ENCODE assay signal across 11 mouse cellular contexts in genomic region chr6:93314625-93315024, GRCm38 (mm10).
DNase-seq lines count a peak whose midpoint lies in the region; ATAC-seq lines count a peak whose summit lies in the region.
"Had no signal": no experiment of that assay in that cellular context is flagged by ENCODE, and none has a peak within 500 bp of the region (broad histone marks: within the 10 kb centered on the region; RNA-seq: fewer than 3 reads in every experiment).

No protein-coding gene starts in this region.

- no peaks in the 10 kb centered on the region for H3K9me3 ChIP-seq in heart, embryonic 11.5 days (replicated peaks; ENCODE audit: control insufficient read depth, low read length)
- H3K9me3 ChIP-seq in heart, embryonic 15.5 days (replicated peaks), result no peaks in the 10 kb centered on the region
- no peaks in the 10 kb centered on the region for H3K9me3 ChIP-seq in kidney, embryonic 16.5 days (ENCODE audit: low read length)
- H3K9me3 ChIP-seq: hindbrain, embryonic 12.5 days; liver, embryonic 15.5 days had no signal

- peak; percentile 96 for DNase-seq in heart, adult 11 months
- DNase-seq in ovary, postnatal 14 days (ENCODE audit: low spot score), result no peak
- no peak for DNase-seq in urinary bladder, adult 18-20 months (ENCODE audit: low spot score in 2 of 2)
- DNase-seq: thymus, postnatal 14 days had no signal

- ATAC-seq in heart, embryonic 11.5 days (replicated peaks; ENCODE audit: insufficient number of reproducible peaks, low FRiP score, low TSS enrichment), result no peak
- ATAC-seq in heart, embryonic 15.5 days (replicated peaks; ENCODE audit: insufficient number of reproducible peaks, insufficient read depth, low FRiP score, low read depth), result peak; percentile 39; the same call in 1 of the 2 replicates
- ATAC-seq in kidney, embryonic 16.5 days (ENCODE audit: low FRiP score, low TSS enrichment), result peak; percentile 59; the same call in 1 of the 2 replicates

- no peak overlapping the region for H3K4me2 ChIP-seq in heart, embryonic 11.5 days
- H3K4me2 ChIP-seq in heart, embryonic 15.5 days, result no peak overlapping the region
- no peak overlapping the region for H3K4me2 ChIP-seq in kidney, embryonic 16.5 days (replicated peaks; ENCODE audit: low read depth, low read length)
- H3K4me2 ChIP-seq: hindbrain, embryonic 12.5 days; liver, embryonic 15.5 days had no signal

- 53% methylated on average over 5 of the region's 5 CpGs for WGBS in heart, embryonic 11.5 days (ENCODE audit: insufficient replicate concordance)
- 39% methylated on average over 5 of the region's 5 CpGs for WGBS in heart, embryonic 15.5 days
- WGBS in kidney, embryonic 16.5 days, result 36% methylated on average over 5 of the region's 5 CpGs

- H3K27ac ChIP-seq in heart, embryonic 11.5 days (ENCODE audit: low read depth, low read length), result no peak overlapping the region
- H3K27ac ChIP-seq in brown adipose tissue, adult 24 weeks (replicated peaks; ENCODE audit: low read depth, low read length), result peak overlapping the region; percentile 98
- no peak overlapping the region for H3K27ac ChIP-seq in heart, embryonic 15.5 days
- 0 out of 2 replicates have a peak overlapping the region, but pooled peaks have one; percentile 39 for H3K27ac ChIP-seq in kidney, embryonic 16.5 days (ENCODE audit: low read length)
- H3K27ac ChIP-seq: hindbrain, embryonic 12.5 days; liver, embryonic 15.5 days had no signal

- H3K9ac ChIP-seq in heart, embryonic 11.5 days (ENCODE audit: low read depth, low read length), result no peak overlapping the region
- no peak overlapping the region for H3K9ac ChIP-seq in heart, embryonic 15.5 days
- no peak overlapping the region for H3K9ac ChIP-seq in kidney, embryonic 16.5 days (replicated peaks; ENCODE audit: low read length)
- H3K9ac ChIP-seq: hindbrain, embryonic 12.5 days; liver, embryonic 15.5 days had no signal

- no peak overlapping the region for H3K4me3 ChIP-seq in heart, embryonic 11.5 days (ENCODE audit: low read depth, low read length)
- H3K4me3 ChIP-seq in brown adipose tissue, adult 24 weeks (ENCODE audit: insufficient read depth, low read depth, low read length), result peak overlapping the region; percentile 33; the same call in 1 of the 2 replicates
- H3K4me3 ChIP-seq in heart, embryonic 15.5 days, result no peak overlapping the region
- no peak overlapping the region for H3K4me3 ChIP-seq in kidney, embryonic 16.5 days (ENCODE audit: low read length)
- H3K4me3 ChIP-seq: hindbrain, embryonic 12.5 days; liver, embryonic 15.5 days; myocyte had no signal

- no peaks in the 10 kb centered on the region for H3K27me3 ChIP-seq in heart, embryonic 11.5 days (ENCODE audit: control insufficient read depth, insufficient read depth, low read length)
- no peaks in the 10 kb centered on the region for H3K27me3 ChIP-seq in heart, embryonic 15.5 days
- no peaks in the 10 kb centered on the region for H3K27me3 ChIP-seq in kidney, embryonic 16.5 days (ENCODE audit: insufficient read depth, low read length)
- H3K27me3 ChIP-seq: hindbrain, embryonic 12.5 days; liver, embryonic 15.5 days had no signal

- H3K36me3 ChIP-seq in heart, embryonic 11.5 days (ENCODE audit: control insufficient read depth, insufficient read depth, low read length), result no peaks in the 10 kb centered on the region
- no peaks in the 10 kb centered on the region for H3K36me3 ChIP-seq in heart, embryonic 15.5 days
- no peaks in the 10 kb centered on the region for H3K36me3 ChIP-seq in kidney, embryonic 16.5 days (ENCODE audit: insufficient read depth, low read length)
- H3K36me3 ChIP-seq: hindbrain, embryonic 12.5 days; liver, embryonic 15.5 days had no signal

- no peaks in the 10 kb centered on the region for H3K4me1 ChIP-seq in heart, embryonic 11.5 days (ENCODE audit: control insufficient read depth, insufficient read depth, low read length)
- H3K4me1 ChIP-seq in brown adipose tissue, adult 24 weeks (ENCODE audit: control insufficient read depth, insufficient read depth, insufficient read length, low read length), result 0 out of 2 replicates have a peak, but pooled peaks cover 2% of the 10 kb centered on the region
- H3K4me1 ChIP-seq in heart, embryonic 15.5 days (replicated peaks), result no peaks in the 10 kb centered on the region
- peaks cover 5% of the 10 kb centered on the region; the same call in 1 of the 2 replicates for H3K4me1 ChIP-seq in kidney, embryonic 16.5 days (ENCODE audit: insufficient read depth, low read length)
- H3K4me1 ChIP-seq: hindbrain, embryonic 12.5 days; liver, embryonic 15.5 days had no signal

Comparison
In these comparisons a context has a peak if more than half of its experiments do, and no peak if none do; other contexts are left out.
1. H3K27ac ChIP-seq: peak in brown adipose tissue, adult 24 weeks (single experiment) and kidney, embryonic 16.5 days (single experiment); none in heart, embryonic 11.5 days (single experiment) and heart, embryonic 15.5 days (single experiment).